Mouse (Mus musculus) duodenum, adult 2 months (tissue): ENCODE data around the gene Aagab. TPM values are rescaled to one million over a fixed set of nuclear protein-coding genes. Genes with fewer than 3 reads are reported as not detected.

Source experiments
- polyA plus RNA-seq: library from polyadenylated mRNA; depleted of rRNA; stranded (reverse); fragments of >200 nt; gene quantifications from 2 replicates; pipeline ENCODE4 v1.2.3, GENCODE M21; 2012; ENCODE audit warnings: low replicate concordance; rRNA removed

Aagab gene
- polyA plus RNA-seq: 8.8 and 11.6 TPM in 2 replicates

GRCm38 (mm10) chr9:63602043-63602939 lies at the start of gene Aagab, which contains the start of gene Iqch:
TSS of gene Aagab (plus strand) at chr9:63602660.
TSS of gene Iqch (minus strand) at chr9:63602493.

Other genes with a start within 250 kb of the Aagab start
- gene Map2k5, start 224.8 kb upstream of the Aagab start, polyA plus RNA-seq: 28.1 and 28.3 TPM in 2 replicates
- 95.7 and 119 TPM in 2 replicates for gene 2300009A05Rik, start 203.4 kb upstream of the Aagab start, polyA plus RNA-seq
- gene Iqch, start 167 bp upstream of the Aagab start, polyA plus RNA-seq: not detected in 2 replicates
- gene Smad3, start 155.3 kb downstream of the Aagab start, polyA plus RNA-seq: 13.7 and 20.6 TPM in 2 replicates